Mouse (Mus musculus) embryo, embryonic 11 days (tissue): Measurements from ENCODE around the gene Dsn1.

Experiments
- DNase-seq: peaks from one replicate; pipeline ENCODE4 v3.0.0-alpha.2; 2015

Dsn1 gene

GRCm38 (mm10) chr2:157019228-157019627, 12.3 kb upstream of the Dsn1 start:
- DNase-seq: no peak

GRCm38 (mm10) chr2:157016529-157017270, 9.7 kb upstream of the Dsn1 start:
- no peak for DNase-seq

- DNase-seq: no peak
Observed at GRCm38 (mm10) chr2:157012341-157012740, 5.4 kb upstream of the Dsn1 start.

- DNase-seq: no peak
Observed at GRCm38 (mm10) chr2:157010634-157011310, 3.8 kb upstream of the Dsn1 start.

- DNase-seq: no peak
Observed at GRCm38 (mm10) chr2:157010121-157010520, 3.2 kb upstream of the Dsn1 start.

- no peak for DNase-seq
Observed at GRCm38 (mm10) chr2:157008509-157008908, 1.6 kb upstream of the Dsn1 start.

GRCm38 (mm10) chr2:157007234-157007596, 261 bp upstream of the Dsn1 start:
- DNase-seq: no peak

GRCm38 (mm10) chr2:157002321-157002720, 4.6 kb downstream of the Dsn1 start:
- no peak for DNase-seq

GRCm38 (mm10) chr2:156998263-156998662, 8.7 kb downstream of the Dsn1 start:
- no peak for DNase-seq

- DNase-seq: peak; percentile 47
Observed at GRCm38 (mm10) chr2:156996576-156996975, 10.4 kb downstream of the Dsn1 start.

GRCm38 (mm10) chr2:156991470-156992319, 15.3 kb downstream of the Dsn1 start, which contains the start of gene Ndrg3:
Gene Ndrg3, minus strand, starts transcription at chr2:156992056.
- peak; percentile 98 for DNase-seq

GRCm38 (mm10) chr2:156990727-156991431, 16.1 kb downstream of the Dsn1 start:
- no peak for DNase-seq

GRCm38 (mm10) chr2:156987316-156987715, 19.6 kb downstream of the Dsn1 start:
- no peak for DNase-seq

- DNase-seq: no peak
Observed at GRCm38 (mm10) chr2:156982864-156983263, 24.1 kb downstream of the Dsn1 start.

GRCm38 (mm10) chr2:156981291-156981690, 25.7 kb downstream of the Dsn1 start:
- no peak for DNase-seq

GRCm38 (mm10) chr2:156980059-156980458, 26.9 kb downstream of the Dsn1 start:
- no peak for DNase-seq

- DNase-seq: peak; percentile 10
Observed at GRCm38 (mm10) chr2:156976711-156977110, 30.2 kb downstream of the Dsn1 start.

- DNase-seq: no peak
Observed at GRCm38 (mm10) chr2:156974967-156975366, 32.0 kb downstream of the Dsn1 start.

GRCm38 (mm10) chr2:156973316-156974100, 33.4 kb downstream of the Dsn1 start:
- no peak for DNase-seq

GRCm38 (mm10) chr2:156970253-156970652, 36.7 kb downstream of the Dsn1 start:
- no peak for DNase-seq

GRCm38 (mm10) chr2:156968501-156968900, 38.5 kb downstream of the Dsn1 start:
- DNase-seq: no peak

- no peak for DNase-seq
Observed at GRCm38 (mm10) chr2:156967388-156967787, 39.6 kb downstream of the Dsn1 start.
